Mouse (Mus musculus): ENCODE measurements around the gene Efcab11. TPM values are rescaled to one million over a fixed set of nuclear protein-coding genes. Genes with fewer than 3 reads are reported as not detected.

Efcab11 gene
- total and polyA plus RNA-seq, 3 experiments, result 2.5 to 3.5 TPM; not detected in 1

GRCm38 (mm10) chr12:99795921-99796320, 88.3 kb downstream of the Efcab11 start (continued):
- no peak for TF ChIP-seq ELF1 (IDR thresholded peaks at IDR 0.05; ENCODE audit: low read depth, low read length)

GRCm38 (mm10) chr12:99794792-99795620, 89.2 kb downstream of the Efcab11 start:
- Histone ChIP-seq H3K9ac (ENCODE audit: control insufficient read depth, low read depth, low read length, poor library complexity, severe bottlenecking) (no peak overlapping the region), H3K36me3 (ENCODE audit: control insufficient read depth in 1 of 2, insufficient read depth in 2 of 2, low read length in 2 of 2) (no peaks in the 10 kb centered on the region)
- TF ChIP-seq GATA1 (IDR thresholded peaks at IDR 0.05; ENCODE audit: low read depth, low read length) (no peak), CHD2 (IDR thresholded peaks at IDR 0.05; ENCODE audit: low read length) (no peak), POLR2AphosphoS2 (IDR thresholded peaks at IDR 0.05; ENCODE audit: low read length) (no peak), NRF1 (IDR thresholded peaks at IDR 0.05; ENCODE audit: insufficient read depth, low read depth, low read length, poor library complexity, severe bottlenecking) (no peak), SIN3A (IDR thresholded peaks at IDR 0.05; ENCODE audit: low read length) (no peak), CTCF (IDR thresholded peaks at IDR 0.05 in 2 of 3, conservative IDR thresholded peaks at IDR 0.05 in 1 of 3; ENCODE audit: control insufficient read depth in 1 of 3, insufficient read depth in 1 of 3, low read depth in 2 of 3, low read length in 3 of 3, poor library complexity in 1 of 3, severe bottlenecking in 1 of 3) (no peak), POLR2A (IDR thresholded peaks at IDR 0.05; ENCODE audit: control insufficient read depth in 1 of 2, insufficient read depth in 1 of 2, low read depth in 1 of 2, low read length in 2 of 2, poor library complexity in 1 of 2) (no peak), RCOR1 (IDR thresholded peaks at IDR 0.05; ENCODE audit: low read depth, low read length) (no peak), NELFE (IDR thresholded peaks at IDR 0.05; ENCODE audit: low read depth, low read length) (no peak), GABPA (IDR thresholded peaks at IDR 0.05; ENCODE audit: low read depth, low read length) (no peak), RAD21 (IDR thresholded peaks at IDR 0.05; ENCODE audit: low read depth, low read length) (no peak), ZMIZ1 (IDR thresholded peaks at IDR 0.05; ENCODE audit: low read depth, low read length) (no peak), POLR2AphosphoS5 (IDR thresholded peaks at IDR 0.05; ENCODE audit: borderline replicate concordance, low read depth, low read length) (no peak)

GRCm38 (mm10) chr12:99794158-99794515, 90.1 kb downstream of the Efcab11 start:
- Histone ChIP-seq H3K4me3 (ENCODE audit: control insufficient read depth in 1 of 2, insufficient read depth in 1 of 2, low read depth in 2 of 2, low read length in 2 of 2) (no peak overlapping the region), H3K79me2 (ENCODE audit: control insufficient read depth, insufficient read depth, low read length, poor library complexity) (no peaks in the 10 kb centered on the region), H3K27me3 (ENCODE audit: control insufficient read depth in 1 of 2, insufficient read depth in 2 of 2, low read length in 2 of 2) (no peaks in the 10 kb centered on the region), H3K27ac (ENCODE audit: control insufficient read depth, low read depth, low read length) (no peak overlapping the region), H3K36me3 (ENCODE audit: control insufficient read depth in 1 of 2, insufficient read depth in 2 of 2, low read length in 2 of 2) (no peaks in the 10 kb centered on the region), H3K9ac (ENCODE audit: control insufficient read depth, low read depth, low read length, poor library complexity, severe bottlenecking) (no peak overlapping the region), H3K4me1 (ENCODE audit: control insufficient read depth in 1 of 2, insufficient read depth in 2 of 2, low read length in 2 of 2) (no peaks in the 10 kb centered on the region), H3K9me3 (replicated peaks; ENCODE audit: insufficient read depth, low read length) (no peaks in the 10 kb centered on the region)
- no peak for DNase-seq (ENCODE audit: low read depth, low spot score)
- TF ChIP-seq CHD1 (IDR thresholded peaks at IDR 0.05; ENCODE audit: low read depth, low read length), result no peak

More at GRCm38 (mm10) chr12:99794792-99795620, 89.2 kb downstream of the Efcab11 start:
- H3K4me1 ChIP-seq (ENCODE audit: control insufficient read depth in 1 of 2, insufficient read depth in 2 of 2, low read length in 2 of 2), result no peaks in the 10 kb centered on the region
- no peaks in the 10 kb centered on the region for H3K27me3 ChIP-seq (ENCODE audit: control insufficient read depth in 1 of 2, insufficient read depth in 2 of 2, low read length in 2 of 2)
- no peak overlapping the region for H3K4me3 ChIP-seq (ENCODE audit: control insufficient read depth in 1 of 2, insufficient read depth in 1 of 2, low read depth in 2 of 2, low read length in 2 of 2)
- H3K79me2 ChIP-seq (ENCODE audit: control insufficient read depth, insufficient read depth, low read length, poor library complexity), result no peaks in the 10 kb centered on the region
- H3K27ac ChIP-seq (ENCODE audit: control insufficient read depth, low read depth, low read length), result no peak overlapping the region
- no peak for DNase-seq (ENCODE audit: low read depth, low spot score)
- no peaks in the 10 kb centered on the region for H3K9me3 ChIP-seq (replicated peaks; ENCODE audit: insufficient read depth, low read length)
